Mouse (Mus musculus): ENCODE results near the gene Axl. TPM values are rescaled to one million over a fixed set of nuclear protein-coding genes. Genes with fewer than 3 reads are reported as not detected.
"Not testable (repeated sequence)": the region's sequence is repeated elsewhere in the genome, so short reads cannot be mapped to it uniquely, and the experiment has no call there.

The Axl gene
- polyA plus RNA-seq, 1 experiment from 2014 or later: 103 TPM

DNA sequence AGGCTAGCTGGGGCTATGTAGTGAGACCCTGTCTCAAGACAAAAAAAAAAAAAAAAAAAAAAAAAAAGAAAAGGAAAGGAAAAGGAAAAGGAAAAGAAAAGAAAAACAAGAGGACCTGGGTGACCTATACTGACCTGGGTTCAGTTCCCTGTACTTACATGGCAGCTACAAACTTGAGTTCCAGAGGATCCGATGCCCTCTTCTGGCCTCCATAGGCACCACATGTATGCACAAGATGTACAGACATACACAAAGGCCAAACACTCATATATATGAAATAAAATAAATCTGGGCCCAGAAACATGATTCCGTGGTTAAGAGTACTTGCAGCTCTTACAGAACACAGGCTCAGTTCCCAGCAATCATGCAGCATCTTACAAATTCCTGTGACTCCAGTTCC, 51.6 kb downstream of the Axl start:
- no peak overlapping the region for H3K4me2 ChIP-seq (replicated peaks)
- H3K36me3 ChIP-seq: peaks cover 99% of the 10 kb centered on the region
- no peak overlapping the region for H3K4me3 ChIP-seq
- H3K4me1 ChIP-seq: no peaks in the 10 kb centered on the region
- H3K9me3 ChIP-seq: no peaks in the 10 kb centered on the region
- no peak overlapping the region for H3K9ac ChIP-seq
- ATAC-seq (ENCODE audit: low FRiP score, low read depth): no peak
- no peaks in the 10 kb centered on the region for H3K27me3 ChIP-seq
- WGBS: 92% methylated on average over 2 of the region's 2 CpGs
- H3K27ac ChIP-seq: no peak overlapping the region

DNA sequence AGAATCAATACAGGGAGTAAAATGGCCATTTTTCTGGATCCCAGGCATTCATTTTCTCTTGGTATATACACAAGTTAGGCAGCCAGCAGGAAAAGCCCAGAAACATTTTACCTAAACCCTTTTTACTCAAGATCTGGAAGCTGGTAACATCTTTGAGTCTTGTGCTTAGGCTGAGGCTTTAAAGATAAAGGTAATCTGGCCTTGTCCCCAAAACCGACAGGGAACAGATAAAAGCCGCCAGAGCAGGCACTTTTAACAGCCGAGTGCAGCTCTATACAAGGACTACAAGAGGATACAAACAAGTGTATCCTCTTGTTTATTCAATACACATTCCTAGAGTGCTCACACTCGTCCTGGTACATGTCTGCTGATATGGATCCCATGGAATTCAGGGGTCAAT, 53.5 kb downstream of the Axl start:
- Histone ChIP-seq H3K27ac (no peak overlapping the region), H3K36me3 (peaks cover 99% of the 10 kb centered on the region), H3K27me3 (no peaks in the 10 kb centered on the region), H3K9me3 (no peaks in the 10 kb centered on the region), H3K4me3 (no peak overlapping the region), H3K9ac (no peak overlapping the region), H3K4me1 (no peaks in the 10 kb centered on the region), H3K4me2 (replicated peaks) (no peak overlapping the region)
- ATAC-seq (ENCODE audit: low FRiP score, low read depth): no peak
- WGBS: 65% methylated on average over 4 of the region's 4 CpGs

DNA sequence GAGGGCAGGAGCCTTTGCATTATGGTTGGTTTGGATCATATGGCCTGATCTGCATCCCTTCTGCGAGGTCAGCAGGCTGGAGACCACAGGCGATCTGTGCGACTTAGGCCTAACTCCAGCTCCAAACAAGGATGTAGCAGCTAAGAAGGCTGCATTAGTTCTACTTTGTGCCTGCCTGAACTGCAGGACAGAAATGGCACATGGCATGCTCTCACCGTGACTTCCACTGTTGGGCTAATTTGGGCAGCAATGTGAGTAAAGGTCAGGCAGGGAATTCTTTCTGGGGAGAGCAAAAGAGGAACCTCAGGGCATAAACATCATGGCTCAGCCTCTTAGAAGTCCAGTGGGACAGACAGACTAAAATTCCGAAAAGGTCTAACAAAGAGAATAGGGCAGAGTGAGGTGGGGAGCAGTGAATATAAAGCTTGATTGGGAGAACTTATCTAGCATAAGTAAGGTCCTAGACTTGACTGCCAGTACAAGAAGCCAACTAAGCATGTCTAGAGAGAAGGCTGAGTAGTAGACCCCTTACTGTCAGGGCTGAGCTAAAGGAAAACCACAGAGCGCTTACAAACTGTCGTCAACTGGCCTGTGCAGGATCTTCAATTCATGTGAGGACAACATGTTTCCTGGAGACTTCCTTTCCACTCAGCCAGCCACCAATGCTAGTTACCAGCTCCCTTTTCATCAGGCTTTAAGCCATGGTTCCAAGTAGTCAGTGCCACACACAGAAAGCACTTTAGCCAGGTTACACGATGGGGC, 57.0 kb downstream of the Axl start:
- 90% methylated on average over 8 of the region's 8 CpGs for WGBS
- Histone ChIP-seq H3K36me3 (peaks cover 97% of the 10 kb centered on the region), H3K27ac (no peak overlapping the region)

DNA sequence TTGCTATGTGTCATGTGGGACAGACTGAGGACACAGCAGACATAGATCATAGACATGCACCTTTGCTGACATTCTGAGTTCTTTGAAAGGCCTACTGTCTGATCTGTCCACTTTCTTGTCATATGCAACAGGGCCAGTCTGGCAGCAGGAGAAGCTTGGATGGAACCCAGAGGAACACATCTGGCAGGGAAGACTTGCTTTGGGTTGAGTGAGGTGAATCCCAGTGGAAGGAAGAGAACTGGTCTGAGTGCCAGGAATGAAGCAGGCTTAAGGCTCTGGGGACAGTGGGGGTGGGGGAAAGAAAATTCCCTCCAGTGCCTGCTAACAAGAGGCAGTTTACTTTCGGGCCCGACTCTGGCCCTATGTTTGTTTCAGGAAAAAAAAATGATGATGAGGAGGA, 58.6 kb downstream of the Axl start:
- no peak overlapping the region for H3K9ac ChIP-seq
- H3K36me3 ChIP-seq: peaks cover 97% of the 10 kb centered on the region
- H3K27ac ChIP-seq: no peak overlapping the region
- H3K9me3 ChIP-seq: no peaks in the 10 kb centered on the region
- ATAC-seq (ENCODE audit: low FRiP score, low read depth): no peak
- H3K4me1 ChIP-seq: no peaks in the 10 kb centered on the region
- no peak overlapping the region for H3K4me2 ChIP-seq (replicated peaks)
- no peaks in the 10 kb centered on the region for H3K27me3 ChIP-seq
- H3K4me3 ChIP-seq: no peak overlapping the region
- 83% methylated on average over 2 of the region's 2 CpGs for WGBS

More for the DNA sequence above, 57.0 kb downstream of the Axl start:
- no peaks in the 10 kb centered on the region for H3K27me3 ChIP-seq
- ATAC-seq (ENCODE audit: low FRiP score, low read depth): no peak
- H3K4me1 ChIP-seq: no peaks in the 10 kb centered on the region
- no peak overlapping the region for H3K4me3 ChIP-seq
- H3K9ac ChIP-seq: no peak overlapping the region
- no peaks in the 10 kb centered on the region for H3K9me3 ChIP-seq
- no peak overlapping the region for H3K4me2 ChIP-seq (replicated peaks)

DNA sequence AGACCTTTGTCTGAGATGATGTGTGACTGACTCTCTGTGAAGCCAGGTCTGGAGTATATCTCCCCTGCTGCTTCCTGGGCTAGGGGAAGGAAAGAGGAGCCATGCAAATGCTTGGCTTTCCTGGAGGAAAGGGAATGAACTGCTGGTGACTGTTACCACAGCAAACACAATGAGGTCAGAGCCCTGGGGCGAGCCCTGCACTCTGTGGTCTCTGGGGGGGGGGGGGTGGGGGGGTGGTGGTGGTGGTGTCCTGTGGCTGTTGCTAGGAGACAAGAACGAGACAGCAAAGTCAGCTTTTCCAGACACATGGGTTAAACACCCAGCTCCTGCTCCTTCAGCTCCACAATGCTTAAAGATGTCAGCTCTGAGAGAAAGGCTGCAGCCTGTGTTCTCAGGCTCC, 59.1 kb downstream of the Axl start:
- no peak for ATAC-seq (ENCODE audit: low FRiP score, low read depth)
- no peak overlapping the region for H3K9ac ChIP-seq
- H3K27ac ChIP-seq: no peak overlapping the region
- H3K9me3 ChIP-seq: no peaks in the 10 kb centered on the region
- no peaks in the 10 kb centered on the region for H3K27me3 ChIP-seq
- H3K4me1 ChIP-seq: no peaks in the 10 kb centered on the region
- H3K36me3 ChIP-seq: peaks cover 97% of the 10 kb centered on the region
- WGBS: 45% methylated on average over 2 of the region's 2 CpGs
- H3K4me3 ChIP-seq: no peak overlapping the region
- H3K4me2 ChIP-seq (replicated peaks): no peak overlapping the region

- Histone ChIP-seq H3K4me1 (no peaks in the 10 kb centered on the region), H3K9ac (no peak overlapping the region), H3K9me3 (no peaks in the 10 kb centered on the region), H3K36me3 (peaks cover 98% of the 10 kb centered on the region), H3K27me3 (no peaks in the 10 kb centered on the region), H3K4me3 (no peak overlapping the region), H3K27ac (no peak overlapping the region), H3K4me2 (replicated peaks) (no peak overlapping the region)
- 85% methylated on average over 5 of the region's 5 CpGs for WGBS
- no peak for ATAC-seq (ENCODE audit: low FRiP score, low read depth)
Measured at GRCm38 (mm10) chr7:25727800-25728199, 60.7 kb downstream of the Axl start.

GRCm38 (mm10) chr7:25725886-25726285, 62.6 kb downstream of the Axl start:
- WGBS: 85% methylated on average over 19 of the region's 19 CpGs
- H3K9me3 ChIP-seq: no peaks in the 10 kb centered on the region
- no peak overlapping the region for H3K27ac ChIP-seq
- no peak overlapping the region for H3K9ac ChIP-seq
- H3K4me2 ChIP-seq (replicated peaks): no peak overlapping the region
- H3K4me3 ChIP-seq: no peak overlapping the region
- H3K36me3 ChIP-seq: peaks cover 96% of the 10 kb centered on the region
- H3K4me1 ChIP-seq: no peaks in the 10 kb centered on the region
- ATAC-seq (ENCODE audit: low FRiP score, low read depth): no peak
- H3K27me3 ChIP-seq: no peaks in the 10 kb centered on the region

- not testable (repeated sequence) for H3K27ac ChIP-seq; ATAC-seq (ENCODE audit: low FRiP score, low read depth); H3K9me3 ChIP-seq; H3K4me3 ChIP-seq; H3K27me3 ChIP-seq; H3K4me2 ChIP-seq (replicated peaks); H3K9ac ChIP-seq
- Histone ChIP-seq H3K36me3 (peaks cover 65% of the 10 kb centered on the region), H3K4me1 (peaks cover 18% of the 10 kb centered on the region)
Measured at GRCm38 (mm10) chr7:25721776-25722175, 66.7 kb downstream of the Axl start.

- H3K4me2 ChIP-seq (replicated peaks): no peak overlapping the region
- no peak overlapping the region for H3K27ac ChIP-seq
- WGBS: 90% methylated on average over 5 of the region's 5 CpGs
- no peak for ATAC-seq (ENCODE audit: low FRiP score, low read depth)
- no peaks in the 10 kb centered on the region for H3K27me3 ChIP-seq
- no peak overlapping the region for H3K9ac ChIP-seq
- H3K4me3 ChIP-seq: no peak overlapping the region
- peaks cover 18% of the 10 kb centered on the region for H3K4me1 ChIP-seq
- H3K36me3 ChIP-seq: peaks cover 59% of the 10 kb centered on the region
- H3K9me3 ChIP-seq: no peaks in the 10 kb centered on the region
Measured at GRCm38 (mm10) chr7:25720760-25721159, 67.7 kb downstream of the Axl start.

GRCm38 (mm10) chr7:25719761-25720610, 68.5 kb downstream of the Axl start:
- 61% methylated on average over 10 of the region's 10 CpGs for WGBS
- Histone ChIP-seq H3K4me3 (peak overlapping the region; percentile 66; the same call in 1 of the 2 replicates), H3K27ac (peak overlapping the region; percentile 49; the same call in 1 of the 2 replicates), H3K36me3 (peaks cover 59% of the 10 kb centered on the region), H3K4me1 (peaks cover 18% of the 10 kb centered on the region), H3K9ac (no peak overlapping the region), H3K4me2 (replicated peaks) (peak overlapping the region; percentile 90), H3K9me3 (no peaks in the 10 kb centered on the region), H3K27me3 (no peaks in the 10 kb centered on the region)
- 0 out of 2 replicates have a peak, but pooled peaks have one; percentile 39 for ATAC-seq (ENCODE audit: low FRiP score, low read depth)

- peak within 1 kb of the TSS; percentile 74 for H3K9ac ChIP-seq
Measured at GRCm38 (mm10) chr7:25718788-25719417, 69.6 kb downstream of the Axl start, which contains the start of gene Ccdc97. Ccdc97 (minus strand) TSS chr7:25719088.

DNA sequence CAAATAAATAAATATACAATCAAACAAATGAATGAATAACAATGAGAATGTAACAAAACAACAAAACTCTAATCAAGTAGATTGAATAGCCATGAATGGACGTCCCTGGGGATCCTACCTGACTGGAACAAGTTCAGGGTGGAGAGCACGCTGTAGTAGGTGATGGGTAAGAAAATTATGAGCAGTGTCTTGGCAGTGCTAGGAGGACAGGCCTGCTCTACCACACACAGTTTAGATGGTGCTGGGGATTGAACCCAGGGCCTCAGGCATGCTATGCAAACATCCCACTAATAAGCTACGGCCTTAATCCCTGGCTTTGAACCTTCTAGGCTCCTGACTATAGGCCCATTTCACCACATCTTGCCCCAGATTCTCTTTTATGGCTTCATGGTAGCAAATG, 71.0 kb downstream of the Axl start:
- no peak overlapping the region for H3K27ac ChIP-seq
- peaks cover 59% of the 10 kb centered on the region for H3K36me3 ChIP-seq
- no peak for ATAC-seq (ENCODE audit: low FRiP score, low read depth)
- WGBS: 91% methylated on average over 3 of the region's 3 CpGs
- peaks cover 20% of the 10 kb centered on the region for H3K4me1 ChIP-seq
- no peaks in the 10 kb centered on the region for H3K9me3 ChIP-seq
- peak overlapping the region; percentile 74 for H3K9ac ChIP-seq
- no peaks in the 10 kb centered on the region for H3K27me3 ChIP-seq
- H3K4me3 ChIP-seq: peak overlapping the region; percentile 66
- H3K4me2 ChIP-seq (replicated peaks): peak overlapping the region; percentile 90

More at GRCm38 (mm10) chr7:25718788-25719417, 69.6 kb downstream of the Axl start, which contains the start of gene Ccdc97:
- Histone ChIP-seq H3K27ac (peak within 1 kb of the TSS; percentile 69; the same call in 1 of the 2 replicates), H3K27me3 (no peaks in the 10 kb centered on the region), H3K9me3 (no peaks in the 10 kb centered on the region), H3K4me1 (peaks cover 18% of the 10 kb centered on the region), H3K4me2 (replicated peaks) (peak within 1 kb of the TSS; percentile 90), H3K4me3 (peak within 1 kb of the TSS; percentile 66), H3K36me3 (peaks cover 59% of the 10 kb centered on the region)
- peak; percentile 82 for ATAC-seq (ENCODE audit: low FRiP score, low read depth)
- 4% methylated on average over 32 of the region's 32 CpGs for WGBS
